Mouse (Mus musculus): ENCODE measurements at regions not wholly inside any gene's neighbourhood (a gene's known extent, or its start where the extent isn't known, plus 50 kb on each side); places are given as distances from the start of the nearest gene placed in this dataset.

DNA sequence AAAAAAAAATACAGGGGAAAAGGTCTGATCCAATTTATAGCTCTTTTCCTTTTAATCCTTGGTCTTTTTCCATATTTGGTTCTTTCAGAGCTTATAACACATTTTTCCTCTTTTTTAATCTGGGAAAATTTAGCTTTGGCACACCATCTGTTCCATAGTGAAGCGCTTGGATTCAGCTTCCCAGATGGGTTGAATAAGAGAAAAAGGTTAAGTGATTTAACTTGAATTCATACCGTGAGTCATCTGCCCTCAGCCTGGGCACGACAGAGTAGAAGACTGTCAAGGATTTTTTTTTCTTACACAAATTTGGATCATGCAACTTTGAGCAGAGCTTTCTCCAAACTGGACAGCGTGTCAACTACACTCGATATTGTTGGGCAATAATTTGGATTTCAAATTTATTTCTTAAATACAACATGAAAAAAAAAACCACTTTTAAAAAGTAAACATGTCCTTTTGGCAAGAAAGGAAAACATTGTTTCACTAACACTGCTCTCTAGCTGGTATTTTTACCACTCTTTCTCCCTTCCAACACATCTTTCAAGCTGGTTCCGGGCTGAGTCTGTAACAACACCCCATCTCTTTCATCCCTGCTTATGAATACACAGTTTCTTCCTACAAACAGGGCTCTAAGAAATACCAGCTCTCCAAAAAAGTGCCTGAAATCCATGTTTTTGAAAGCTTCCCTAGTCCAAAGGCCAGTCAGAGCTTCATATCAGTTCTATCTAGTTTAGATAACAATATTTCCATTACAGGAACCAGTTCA, 177.8 kb downstream of the Spry2 start:
- no peak for DNase-seq (ENCODE audit: low read depth, low spot score)

GRCm38 (mm10) chr14:105717821-105718220, 178.8 kb downstream of the Spry2 start:
- DNase-seq (ENCODE audit: low read depth, low spot score), result no peak

DNA sequence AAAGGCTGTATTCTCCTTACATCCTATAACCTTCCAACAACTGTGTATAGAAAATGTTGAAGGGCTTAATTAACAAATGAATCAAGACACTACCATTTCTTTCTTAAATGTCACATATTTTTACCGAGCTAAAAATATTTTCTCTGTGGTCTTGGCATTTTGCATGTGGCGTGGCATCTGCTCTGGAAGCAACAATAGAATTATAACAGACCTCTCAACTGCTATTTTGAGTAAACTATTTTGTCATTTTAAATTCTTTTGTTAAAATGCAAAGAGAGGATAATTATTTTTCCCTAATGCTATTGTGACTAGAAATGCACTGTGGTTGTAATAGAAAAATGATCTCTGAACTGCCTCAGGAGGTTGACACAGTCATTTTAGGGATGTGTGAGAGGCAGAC, 187.9 kb downstream of the Spry2 start:
- no peak for DNase-seq (ENCODE audit: low read depth, low spot score)

DNA sequence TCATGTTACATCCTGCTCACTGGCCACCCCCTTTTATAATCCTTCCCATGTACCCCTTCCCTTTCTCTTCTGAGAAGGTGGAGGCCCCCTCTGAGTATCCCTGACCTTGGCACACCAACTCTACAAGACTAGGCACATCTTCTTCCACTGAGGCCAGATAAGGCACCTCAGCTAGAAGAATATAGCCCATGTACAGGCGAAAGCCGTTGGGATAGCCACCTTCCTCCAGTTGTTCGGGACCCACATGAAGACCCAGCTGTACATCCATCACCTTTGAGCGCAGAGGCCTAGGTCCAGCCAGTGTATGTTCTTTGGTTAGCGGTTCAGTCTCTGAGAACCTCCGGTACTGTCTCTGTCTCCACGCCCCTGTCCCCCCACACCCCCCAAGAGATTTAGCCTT, 189.9 kb downstream of the Spry2 start:
- no peak for DNase-seq (ENCODE audit: low read depth, low spot score)

- no peak for DNase-seq (ENCODE audit: low read depth, low spot score)
Observed at GRCm38 (mm10) chr14:105698616-105699015, 198.0 kb downstream of the Spry2 start.

- DNase-seq (ENCODE audit: low read depth, low spot score), result no peak
Observed at GRCm38 (mm10) chr14:105698086-105698485, 198.5 kb downstream of the Spry2 start.

GRCm38 (mm10) chr14:105697398-105697797, 199.2 kb downstream of the Spry2 start:
- DNase-seq (ENCODE audit: low read depth, low spot score), result no peak

DNA sequence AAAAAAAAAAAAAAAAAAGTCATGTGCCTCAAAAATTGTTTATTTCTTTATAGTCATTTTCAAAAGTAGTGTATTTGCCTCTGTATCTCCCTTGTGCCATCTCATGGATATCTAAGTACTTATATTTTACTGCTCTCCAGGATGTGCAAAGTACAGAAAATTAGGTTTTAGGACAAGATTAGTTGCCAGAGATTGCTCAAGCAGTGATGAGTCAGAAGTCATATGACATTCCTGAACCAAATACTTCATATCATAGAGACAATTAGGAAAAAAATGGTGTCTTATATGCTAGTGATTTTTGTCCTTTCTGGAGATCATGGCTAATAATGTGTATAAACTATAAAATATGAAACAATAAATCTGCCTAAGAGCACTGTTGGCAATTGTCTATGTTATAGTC, 201.7 kb downstream of the Spry2 start:
- DNase-seq (ENCODE audit: low read depth, low spot score), result no peak

GRCm38 (mm10) chr14:105693713-105694112, 202.9 kb downstream of the Spry2 start:
- no peak for DNase-seq (ENCODE audit: low read depth, low spot score)

DNA sequence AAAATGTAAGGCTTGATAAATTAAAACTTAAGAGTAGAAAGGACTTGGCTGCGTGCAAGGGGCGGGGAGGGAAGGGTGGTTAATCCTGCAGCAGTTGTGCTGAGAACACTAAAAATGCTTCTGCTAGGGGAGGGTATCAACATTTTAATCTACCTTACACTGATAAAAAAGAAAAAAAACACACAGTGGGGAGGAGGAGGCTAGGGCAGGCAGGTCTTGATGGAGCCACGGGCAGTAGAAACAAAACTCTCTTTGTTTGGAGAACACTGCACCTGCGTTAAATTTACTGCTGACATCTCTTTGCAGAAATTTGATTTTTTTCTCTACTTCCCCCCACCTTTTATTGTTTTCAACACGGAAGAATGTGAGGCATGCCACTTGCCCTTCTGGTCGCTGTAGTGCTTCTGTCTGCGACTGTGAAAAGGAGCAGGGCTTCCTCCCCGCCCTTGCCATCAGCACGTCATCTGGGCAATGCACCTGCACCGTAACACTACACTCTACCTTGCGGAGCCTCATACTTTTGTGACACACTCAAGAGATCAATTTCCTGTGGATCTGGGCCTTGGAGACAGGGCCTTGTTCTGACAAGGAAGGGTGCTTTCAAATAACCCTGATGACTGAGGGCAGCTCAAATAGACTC, 211.7 kb downstream of the Spry2 start:
- no peak for DNase-seq (ENCODE audit: low read depth, low spot score)

DNA sequence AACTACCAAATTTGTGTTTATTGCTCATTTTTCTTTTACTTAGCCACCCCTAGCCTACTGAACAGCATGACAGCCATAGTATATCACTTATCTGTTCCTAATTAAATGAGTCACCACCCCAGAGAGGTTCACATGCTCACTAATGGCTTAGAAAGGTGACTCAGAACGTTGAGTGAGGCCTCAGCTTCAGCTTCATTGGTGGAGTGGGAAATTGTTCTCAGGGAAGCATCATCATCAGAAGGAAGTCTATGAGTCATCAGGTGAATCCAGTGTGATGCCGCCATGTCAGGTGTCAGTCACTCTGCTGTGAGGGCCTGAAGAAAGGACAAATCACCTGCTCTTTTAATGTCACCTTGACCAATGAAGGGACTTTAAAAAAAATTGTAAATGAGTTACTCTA, 212.3 kb downstream of the Spry2 start:
- no peak for DNase-seq (ENCODE audit: low read depth, low spot score)

DNA sequence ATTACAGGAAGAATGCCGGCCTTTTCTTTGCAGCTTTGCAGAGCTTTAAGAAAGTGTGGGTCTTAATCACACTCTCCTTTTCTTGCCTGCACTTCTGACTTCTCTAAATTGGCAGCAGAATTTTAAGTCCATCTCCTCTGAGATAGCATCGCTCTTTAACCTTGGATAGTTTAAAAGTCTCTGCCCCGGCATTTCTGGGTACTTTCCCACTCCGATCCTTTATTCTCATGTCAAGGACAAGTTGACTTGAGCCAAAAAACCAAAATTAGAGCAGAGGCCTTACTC, 220.0 kb downstream of the Spry2 start:
- DNase-seq (ENCODE audit: low read depth, low spot score), result no peak

- DNase-seq (ENCODE audit: low read depth, low spot score), result no peak
Observed at GRCm38 (mm10) chr14:105675801-105676645, 220.6 kb downstream of the Spry2 start.

DNA sequence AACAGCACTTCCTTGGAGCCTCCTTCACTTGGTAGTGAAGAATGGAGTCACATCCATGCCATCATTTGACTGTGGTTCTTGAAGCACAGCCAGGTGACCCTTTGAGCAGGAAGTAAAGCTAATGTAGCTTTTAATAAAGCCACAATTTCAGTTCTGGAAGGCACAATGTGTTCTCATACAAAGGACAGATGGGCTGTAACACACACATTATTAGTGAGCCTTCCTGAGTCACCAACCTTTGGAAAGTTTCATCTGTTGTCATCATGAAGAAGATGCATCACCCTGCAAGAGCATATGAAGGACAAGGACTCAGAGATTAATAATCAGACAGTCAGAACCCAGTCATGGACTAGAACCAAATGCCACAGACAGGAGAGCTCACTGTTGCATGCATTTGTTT, 221.6 kb downstream of the Spry2 start:
- no peak for DNase-seq (ENCODE audit: low read depth, low spot score)

DNA sequence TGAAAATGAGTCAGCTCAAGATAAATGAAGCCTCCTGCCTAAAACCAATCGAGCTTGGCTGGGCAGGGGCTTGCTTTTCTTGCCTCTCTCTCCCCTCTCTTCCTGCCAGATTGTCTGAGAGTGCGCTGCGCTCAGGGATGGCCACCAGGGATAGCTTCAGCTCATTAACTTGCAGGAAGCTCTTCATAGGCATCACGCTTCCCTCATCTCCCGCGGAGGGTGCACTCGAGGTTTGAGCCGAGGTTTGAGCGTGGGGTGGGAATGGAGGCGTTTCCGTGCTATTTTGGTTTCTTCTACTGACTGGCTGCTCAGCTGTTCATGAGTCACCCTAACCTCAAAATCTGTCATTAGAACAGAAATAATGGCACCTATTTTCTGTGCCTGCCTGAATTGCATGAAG, 227.7 kb downstream of the Spry2 start:
- no peak for DNase-seq (ENCODE audit: low read depth, low spot score)

DNA sequence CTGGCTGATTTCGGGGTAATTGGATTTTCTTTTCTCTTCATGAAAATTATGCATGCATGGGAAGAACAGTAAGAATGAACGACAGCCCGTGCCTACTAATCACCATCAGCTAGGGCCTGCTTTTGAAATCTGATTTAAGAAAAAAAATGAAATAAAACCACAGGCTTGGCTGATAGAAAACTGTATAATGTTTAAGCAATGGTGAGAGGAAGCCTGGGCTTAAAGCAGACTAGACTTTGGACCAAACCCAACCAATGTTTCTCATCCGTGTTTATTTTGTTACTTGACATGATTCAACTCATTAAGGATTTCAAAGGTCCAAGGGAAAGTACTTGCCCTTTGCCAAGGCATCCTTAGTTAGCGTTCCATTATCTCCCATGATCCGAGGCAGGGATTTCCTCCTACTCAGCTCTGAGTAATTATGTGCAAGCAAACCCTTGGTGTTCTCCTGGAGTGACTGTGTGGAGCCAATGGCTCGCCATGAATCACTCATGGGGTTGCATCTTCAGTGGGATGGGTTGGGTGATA, 231.9 kb downstream of the Spry2 start:
- no peak for DNase-seq (ENCODE audit: low read depth, low spot score)

DNA sequence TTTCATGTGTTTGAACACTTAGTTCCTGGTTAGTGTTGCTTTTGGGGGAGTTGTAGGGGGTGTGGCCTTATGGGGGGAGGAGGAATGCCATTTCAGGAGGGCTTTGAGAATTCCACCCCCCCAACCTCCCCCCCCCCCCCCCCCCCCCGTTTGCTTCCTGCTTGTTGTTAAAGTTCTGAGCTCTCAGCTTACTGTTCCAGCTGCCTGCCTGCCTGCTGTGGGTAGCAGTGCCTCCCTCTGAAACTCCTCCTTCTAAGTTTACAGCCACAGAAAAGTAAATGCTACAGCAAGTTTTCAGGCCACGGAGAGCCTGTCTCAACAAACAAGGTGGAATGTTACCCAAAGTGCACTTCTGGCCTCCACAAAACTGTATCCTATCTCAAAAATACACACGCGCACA, 233.1 kb downstream of the Spry2 start:
- no peak for DNase-seq (ENCODE audit: low read depth, low spot score)

DNA sequence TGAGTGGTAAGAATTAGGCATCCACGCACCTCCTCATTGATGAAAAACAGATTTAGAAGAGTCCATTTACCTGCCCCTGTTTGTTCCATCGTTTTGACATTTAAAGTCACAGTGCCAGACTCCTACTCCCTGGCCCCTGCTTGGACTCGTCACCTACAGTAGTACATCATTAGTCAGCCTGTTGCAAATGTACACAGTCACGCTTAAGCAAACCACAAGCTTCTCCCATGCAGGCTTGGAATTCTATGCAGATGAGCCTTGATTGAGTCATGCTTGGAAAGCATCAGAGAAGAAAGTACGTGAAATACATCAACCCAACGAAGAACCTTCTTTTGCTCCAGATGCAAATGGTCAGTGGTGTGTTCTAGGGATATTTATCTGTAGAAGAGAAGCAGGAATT, 233.8 kb downstream of the Spry2 start:
- DNase-seq (ENCODE audit: low read depth, low spot score), result no peak

GRCm38 (mm10) chr14:105658316-105658715, 238.3 kb downstream of the Spry2 start:
- DNase-seq (ENCODE audit: low read depth, low spot score), result no peak

GRCm38 (mm10) chr14:105647166-105647565, 249.5 kb downstream of the Spry2 start:
- no peak for DNase-seq (ENCODE audit: low read depth, low spot score)

- DNase-seq (ENCODE audit: low read depth, low spot score), result no peak
Observed at GRCm38 (mm10) chr14:105644428-105644827, 252.2 kb downstream of the Spry2 start.

DNA sequence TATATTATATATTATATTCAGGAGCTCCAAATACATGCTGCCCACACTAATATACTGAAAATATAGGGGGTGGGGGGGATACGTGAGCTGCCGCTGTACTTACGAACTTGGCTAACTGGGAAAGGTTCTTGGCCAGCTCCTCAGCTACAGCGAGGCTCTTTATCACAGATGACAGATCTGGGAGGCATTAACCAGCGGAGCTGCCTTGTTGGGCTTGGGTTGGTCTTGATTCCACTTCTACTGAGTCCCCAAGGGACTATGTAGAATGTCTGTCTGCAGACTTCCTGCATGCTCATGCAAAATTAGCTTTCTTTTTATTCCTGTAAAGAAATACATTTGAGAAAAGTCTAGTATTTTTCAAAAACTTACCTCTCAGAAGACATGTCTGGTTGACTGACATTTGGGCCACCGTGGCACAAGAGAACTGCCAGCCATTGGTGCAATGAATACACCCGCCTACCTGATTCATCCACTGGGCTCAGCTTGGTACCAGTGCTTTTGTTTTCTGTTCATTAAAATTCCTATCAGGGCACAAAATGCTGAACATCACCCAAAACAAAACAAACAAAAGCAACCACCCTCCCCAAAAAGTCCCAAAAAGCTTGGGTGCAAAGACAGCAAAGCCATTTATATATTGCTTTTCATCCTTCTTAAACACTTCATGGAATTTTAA, 253.2 kb downstream of the Spry2 start:
- no peak for DNase-seq (ENCODE audit: low read depth, low spot score)

All from A20 (cell line).